Mouse (Mus musculus) c-Kit-negative CD71-positive TER-119-positive erythroid progenitor cells, embryonic 14.5 days (primary cell): Measurements from ENCODE around the gene Serpini1.

ENCODE experiments used
- DNase-seq: peaks from one replicate; pipeline ENCODE4 v3.0.0-alpha.2; 2013; ENCODE audit warnings: low read depth, low spot score

Serpini1 gene

DNA sequence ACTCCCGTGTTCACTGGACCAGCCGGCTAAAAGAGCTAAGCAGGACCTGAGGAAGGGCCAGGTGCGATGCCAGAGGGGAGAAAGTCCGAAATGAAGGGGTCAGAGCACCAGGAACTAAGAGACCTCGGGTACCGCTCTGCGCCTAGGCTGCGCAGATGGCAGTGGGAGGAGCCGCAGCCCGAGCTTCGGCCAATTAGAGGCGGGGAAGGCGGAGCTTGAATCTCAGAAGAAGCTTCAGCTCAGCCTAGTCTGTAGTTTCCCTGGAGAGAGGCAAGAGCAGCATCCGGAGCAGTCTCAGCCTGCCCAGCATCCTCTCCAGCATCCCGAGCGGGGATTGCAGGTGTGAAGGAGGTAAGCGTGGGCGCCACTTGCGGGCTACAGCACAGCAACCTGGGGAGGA, at the start of gene Serpini1:
TSS of gene Serpini1 (plus strand) at position 256 of the 400 bp plus-strand sequence.
- DNase-seq: peak; percentile 80

DNA sequence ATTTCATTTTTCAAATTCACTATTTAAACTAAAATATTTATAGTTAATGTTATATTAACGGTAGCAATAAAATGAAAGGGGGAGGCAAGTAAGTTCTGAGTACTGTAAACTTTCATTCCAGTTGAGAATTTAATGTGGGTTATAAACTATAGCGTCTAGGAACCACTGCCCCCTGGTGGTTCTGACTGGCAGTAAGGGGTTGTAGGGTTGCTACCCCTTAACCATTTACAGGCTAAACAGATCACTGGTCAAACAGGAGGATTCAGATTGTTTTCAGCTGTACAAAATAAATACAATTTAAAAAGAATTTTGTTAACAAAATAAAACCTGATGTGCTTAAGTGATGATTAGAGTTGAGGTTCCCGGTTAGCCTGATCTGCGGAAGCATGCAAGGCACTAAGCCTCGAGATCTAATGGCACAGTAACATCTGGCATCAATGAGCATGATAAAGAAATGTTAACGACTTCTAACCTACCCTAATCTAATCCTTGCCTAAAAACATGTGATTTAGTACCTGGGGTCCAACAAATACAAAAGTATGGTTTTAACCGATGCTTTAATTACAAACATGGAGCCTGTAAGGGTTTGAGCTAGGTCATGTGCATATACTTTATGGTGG, 39.6 kb upstream of the Serpini1 start:
- DNase-seq: no peak

DNA sequence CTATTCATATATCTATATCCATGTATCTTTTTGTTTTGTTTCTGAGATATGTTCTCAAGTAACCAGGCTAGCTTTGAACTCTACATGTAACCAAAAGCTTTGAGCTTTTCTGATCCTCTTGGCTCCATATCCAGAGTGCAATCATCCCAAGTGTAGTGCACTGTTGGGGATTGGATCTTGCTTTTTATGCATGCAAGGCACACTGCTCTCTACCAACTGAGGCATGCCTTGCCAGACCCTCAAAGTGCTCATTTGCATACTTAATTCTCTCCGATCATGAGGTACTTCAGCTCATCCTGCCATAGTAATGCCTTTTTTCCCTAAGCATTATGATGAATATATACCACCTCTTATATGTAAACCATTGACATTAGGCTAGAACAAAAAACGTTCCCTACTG, 36.0 kb upstream of the Serpini1 start:
- no peak for DNase-seq

DNA sequence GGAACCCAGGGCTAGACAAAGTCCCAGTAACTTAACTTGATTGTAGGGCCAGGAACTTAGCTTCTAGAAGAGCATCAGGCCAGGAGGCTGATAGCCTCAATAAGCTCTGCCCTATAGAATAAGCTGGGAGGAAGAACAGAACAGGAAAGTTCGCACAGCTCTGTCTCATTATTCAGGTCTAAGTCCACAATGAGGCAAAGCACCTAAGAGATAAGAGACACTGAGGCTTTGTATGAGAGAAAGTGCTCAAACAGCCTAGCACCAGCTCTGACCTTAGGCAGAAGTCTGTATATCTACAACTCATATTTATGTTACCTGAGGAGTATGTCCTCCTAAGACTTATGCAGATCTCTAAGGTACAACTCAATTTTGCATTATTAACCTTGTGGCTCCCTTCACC, 34.8 kb upstream of the Serpini1 start:
- no peak for DNase-seq

DNA sequence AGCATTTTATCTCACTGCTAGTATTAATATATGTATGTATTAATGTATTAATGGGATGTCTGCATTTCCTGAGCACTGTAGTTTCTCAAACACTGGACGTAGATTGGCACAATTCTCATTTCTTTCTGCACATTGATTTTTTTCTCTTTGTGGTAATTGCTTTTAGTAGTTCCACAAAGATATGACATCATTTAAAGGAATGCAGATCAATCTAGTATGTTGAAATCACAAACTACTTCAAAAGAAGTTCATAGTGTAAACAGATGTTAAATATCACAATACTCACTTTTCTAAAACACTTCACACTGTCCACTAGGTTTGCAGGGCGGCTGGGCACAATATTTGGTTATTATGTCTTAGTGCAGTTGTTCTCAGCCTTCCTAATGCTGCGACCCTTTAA, 26.3 kb upstream of the Serpini1 start:
- no peak for DNase-seq

DNA sequence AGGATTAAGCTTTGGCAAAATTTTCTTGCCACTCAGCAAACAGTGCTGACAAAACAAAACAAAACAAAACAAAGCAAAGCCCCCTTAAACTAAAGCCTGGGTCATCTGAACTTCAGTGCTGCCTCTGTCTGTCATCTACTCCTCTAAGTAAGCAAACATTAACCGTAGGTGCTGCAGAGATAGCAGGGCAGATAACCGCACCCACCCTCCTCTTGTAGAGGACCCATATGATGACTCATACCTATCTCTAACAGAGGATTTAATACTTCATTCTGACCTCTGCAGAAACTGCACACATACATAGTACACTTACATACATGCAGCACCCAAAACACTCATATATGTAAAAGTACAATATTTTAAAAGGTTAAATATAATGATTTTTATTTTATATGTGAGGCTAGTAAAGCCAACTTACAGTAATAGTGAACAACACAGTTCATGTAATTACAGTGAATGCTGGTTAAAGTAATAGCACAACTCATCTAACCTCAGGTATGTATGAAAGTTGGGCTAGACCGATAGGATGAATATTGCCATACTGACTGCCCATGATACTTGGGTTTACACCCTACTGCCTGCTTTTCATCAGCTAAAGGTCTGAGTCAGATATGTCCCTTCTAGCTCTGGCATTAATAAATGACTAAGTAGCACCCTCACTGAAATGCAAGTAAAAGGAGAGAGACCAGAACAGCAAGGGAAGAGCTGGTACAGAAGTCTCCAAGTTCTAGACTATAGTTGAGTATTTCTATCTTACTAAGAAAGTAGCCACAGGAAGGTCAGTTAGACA, 23.1 kb upstream of the Serpini1 start:
- DNase-seq: no peak

DNA sequence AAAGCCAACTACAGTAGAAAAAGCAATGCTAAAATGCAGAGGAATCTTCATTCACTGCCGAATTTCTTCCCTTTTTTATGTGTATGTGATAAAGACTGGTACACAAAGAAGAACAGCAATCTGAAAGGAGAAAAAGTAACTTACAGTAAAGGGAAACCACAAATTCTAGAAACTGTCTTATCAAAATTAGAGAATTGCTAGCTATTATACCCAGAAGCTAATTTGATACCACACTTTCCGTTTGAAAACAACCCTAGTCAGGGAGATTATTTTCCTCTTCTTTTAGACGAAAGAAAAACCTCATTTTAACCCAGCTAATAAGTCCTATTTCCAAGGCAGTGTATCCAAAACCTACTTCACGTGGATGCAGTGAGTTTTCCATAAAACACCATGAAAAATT, 16.1 kb upstream of the Serpini1 start:
- DNase-seq: no peak

DNA sequence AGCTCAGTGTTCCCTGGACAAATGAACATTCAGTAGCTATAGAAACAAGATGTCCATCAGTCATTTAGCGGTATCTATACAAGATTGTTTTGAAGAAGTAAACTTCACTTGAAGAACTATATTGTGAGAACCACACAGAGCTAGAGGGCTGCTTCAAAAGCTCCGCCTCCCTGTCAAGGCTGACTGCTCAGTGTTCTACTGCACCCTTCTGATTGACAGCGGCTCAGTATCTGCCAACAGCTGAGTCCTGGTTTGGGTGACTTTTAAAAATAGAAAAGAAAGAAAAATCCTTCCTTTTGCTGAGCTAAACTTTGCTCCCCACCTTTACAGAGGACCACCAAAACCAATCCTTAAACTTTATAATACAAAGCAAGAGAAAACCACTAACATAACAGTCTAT, 14.5 kb upstream of the Serpini1 start:
- DNase-seq: no peak

DNA sequence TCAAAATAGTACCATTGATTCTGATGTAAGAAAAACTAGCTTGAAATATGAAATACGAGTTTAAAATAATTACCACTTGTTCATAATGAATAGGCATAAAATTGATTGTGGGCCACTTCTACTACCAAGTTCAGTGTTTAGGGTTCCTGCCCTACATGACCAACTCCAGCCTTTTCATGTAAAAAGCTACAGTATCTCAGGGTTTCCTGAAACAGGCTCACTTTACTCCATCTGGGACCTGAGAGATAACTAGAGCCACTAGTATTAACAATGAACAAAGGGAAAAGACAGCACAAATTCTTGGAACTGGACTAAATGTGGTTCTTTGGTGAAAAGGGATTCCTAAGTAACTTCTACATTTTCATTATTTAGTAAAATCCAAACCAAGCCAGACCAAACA, 13.1 kb upstream of the Serpini1 start:
- peak; percentile 61 for DNase-seq

DNA sequence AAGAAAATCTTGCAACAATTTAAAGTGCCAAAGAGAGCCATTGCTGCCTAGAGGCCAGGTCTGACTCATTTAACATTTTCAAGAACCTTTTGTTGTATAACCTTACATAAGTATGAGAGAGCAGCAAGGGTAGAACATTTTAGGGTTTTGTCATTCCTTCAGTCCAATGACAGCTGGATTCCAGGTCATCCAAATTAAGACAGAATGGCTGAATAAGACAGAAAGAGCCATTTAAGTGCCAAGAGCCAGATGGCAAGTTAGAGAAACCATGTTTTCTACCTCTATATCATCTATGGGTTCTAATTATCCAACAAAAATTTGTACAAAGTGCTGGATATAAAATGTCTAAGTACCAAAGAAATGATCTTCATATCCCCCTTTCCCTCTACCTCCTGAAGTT, 6.1 kb upstream of the Serpini1 start:
- DNase-seq: no peak

DNA sequence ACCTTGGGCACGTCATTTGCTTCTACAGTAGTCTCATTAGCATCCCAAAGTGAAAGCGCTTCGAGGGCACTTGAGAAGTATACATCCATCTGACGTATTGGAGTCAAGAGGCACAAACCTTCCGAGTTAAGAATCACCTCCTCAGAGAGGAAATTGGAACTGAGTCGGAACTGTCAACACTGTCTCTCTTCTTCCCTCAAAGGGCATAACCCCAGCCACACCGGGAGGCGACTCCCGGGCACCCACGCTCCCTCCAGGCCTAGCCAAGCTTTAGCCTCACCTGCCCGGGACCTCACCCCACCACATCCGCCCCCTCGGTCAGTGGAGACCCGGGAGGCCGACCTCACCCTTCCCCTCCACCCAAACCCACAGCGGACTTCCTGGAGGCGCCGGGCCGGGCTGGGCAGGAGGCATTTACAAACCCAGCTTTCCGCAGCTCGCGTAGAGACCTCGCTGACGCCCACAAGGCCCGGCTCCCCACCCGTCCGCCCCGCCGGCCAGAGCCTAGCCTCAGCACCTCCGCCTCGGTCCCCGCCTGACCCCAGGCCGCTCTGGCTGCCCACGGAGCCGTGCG, 1.1 kb upstream of the Serpini1 start:
- DNase-seq: peak; percentile 44

DNA sequence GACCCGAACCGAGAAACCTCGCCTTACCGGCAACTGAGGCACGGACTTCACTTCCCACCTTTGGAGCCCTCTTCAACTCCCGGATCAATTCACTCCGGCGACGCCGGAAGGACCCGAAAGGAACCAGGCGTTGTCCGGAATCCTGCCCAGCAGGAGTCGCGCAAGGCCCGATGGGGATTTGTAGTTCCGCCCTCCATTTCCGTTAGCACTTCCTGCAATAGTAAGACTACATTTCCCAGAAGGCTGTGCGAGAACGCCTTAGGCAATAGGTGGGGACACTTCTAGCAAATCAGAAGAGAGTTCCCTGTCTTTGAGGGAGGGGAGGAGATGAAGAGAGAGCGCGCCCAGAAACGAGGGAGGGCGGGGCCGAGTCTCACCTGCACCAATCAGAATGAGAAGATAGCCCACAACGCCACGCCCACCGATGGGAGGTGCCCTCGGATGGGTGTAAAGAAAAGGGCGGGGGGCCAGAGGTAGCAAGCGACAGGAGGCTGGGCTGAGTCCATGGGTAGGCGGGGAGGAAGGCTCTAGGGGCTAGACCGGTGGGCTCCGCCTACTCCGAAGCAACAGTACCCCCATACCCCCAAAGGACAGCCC, 554 bp upstream of the Serpini1 start, which contains the start of gene Pdcd10:
TSS of gene Pdcd10 (minus strand) at position 162 of the 597 bp plus-strand sequence.
- peak; percentile 100 for DNase-seq

DNA sequence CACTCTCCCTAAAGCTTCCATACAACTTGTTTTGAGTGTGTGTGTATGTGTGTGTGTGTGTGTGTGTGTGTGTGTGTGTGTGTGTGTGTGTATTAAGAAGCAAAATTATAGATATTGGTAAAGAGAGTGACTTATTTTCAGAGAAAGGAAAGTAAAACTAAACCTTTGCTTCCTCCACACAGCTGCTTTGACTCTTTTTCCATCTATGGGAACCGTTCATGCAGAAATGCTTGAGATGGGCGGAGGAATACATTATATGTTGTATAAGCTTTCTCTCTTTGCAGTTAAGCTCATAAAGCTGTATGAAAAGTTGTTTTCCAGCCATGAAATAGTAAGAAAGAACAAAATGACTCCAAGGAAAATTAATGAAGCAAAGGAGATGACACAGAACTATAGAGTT, 16.7 kb downstream of the Serpini1 start:
- DNase-seq: no peak

DNA sequence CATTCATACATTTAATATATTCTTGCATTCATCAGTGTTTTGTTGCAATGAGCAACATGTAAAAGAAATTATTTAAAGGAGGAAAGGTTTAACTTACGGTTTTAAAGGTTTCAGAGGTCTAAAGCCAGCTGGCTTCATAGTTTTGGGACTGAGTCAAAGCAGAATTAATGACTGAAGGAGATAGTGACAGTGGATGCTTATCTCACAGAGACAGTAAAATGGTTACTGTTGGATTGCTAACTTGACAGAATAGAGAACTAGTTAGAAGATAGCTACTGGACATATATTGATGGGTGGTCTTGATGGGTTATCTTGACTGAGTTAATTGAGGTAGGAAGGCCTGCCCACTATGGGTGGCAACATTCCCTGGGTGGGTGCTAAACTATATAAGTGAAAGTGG, 18.2 kb downstream of the Serpini1 start:
- DNase-seq: no peak

DNA sequence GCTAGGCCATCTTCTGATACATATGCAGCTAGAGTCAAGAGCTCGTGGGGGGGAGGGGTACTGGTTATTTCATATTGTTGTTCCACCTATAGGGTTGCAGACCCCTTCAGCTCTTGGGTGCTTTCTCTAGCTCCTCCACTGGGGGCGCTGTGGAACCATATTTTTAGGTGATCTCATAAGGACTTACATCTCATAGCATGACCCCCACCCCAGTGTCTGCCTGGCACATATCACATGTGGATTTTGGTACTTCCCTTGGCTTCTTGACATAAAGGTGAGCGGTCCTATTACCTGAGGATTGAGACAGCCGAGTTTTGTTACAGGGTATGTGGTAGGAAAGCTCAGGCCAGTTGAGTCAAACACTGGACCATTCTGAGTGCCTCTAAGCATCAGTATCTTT, 22.0 kb downstream of the Serpini1 start:
- no peak for DNase-seq

DNA sequence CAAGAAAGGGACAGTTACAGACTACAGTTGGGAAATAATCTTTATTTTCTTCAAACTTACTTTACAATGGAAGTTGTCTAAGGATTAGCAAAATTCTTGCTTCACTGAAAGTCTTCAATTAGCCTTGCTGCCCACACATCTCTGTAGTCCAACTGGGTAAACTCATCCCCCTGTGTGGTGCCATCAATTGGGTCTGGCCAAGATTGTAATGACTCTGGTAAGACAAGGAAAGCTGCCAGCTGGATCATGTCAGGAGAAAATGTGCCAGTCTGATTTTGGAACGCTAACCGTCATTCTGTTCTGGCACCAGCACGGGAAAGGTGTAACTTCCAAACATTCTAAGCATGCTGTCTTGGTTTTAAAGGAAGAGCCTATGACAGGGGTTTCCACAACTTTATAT, 25.9 kb downstream of the Serpini1 start:
- no peak for DNase-seq

DNA sequence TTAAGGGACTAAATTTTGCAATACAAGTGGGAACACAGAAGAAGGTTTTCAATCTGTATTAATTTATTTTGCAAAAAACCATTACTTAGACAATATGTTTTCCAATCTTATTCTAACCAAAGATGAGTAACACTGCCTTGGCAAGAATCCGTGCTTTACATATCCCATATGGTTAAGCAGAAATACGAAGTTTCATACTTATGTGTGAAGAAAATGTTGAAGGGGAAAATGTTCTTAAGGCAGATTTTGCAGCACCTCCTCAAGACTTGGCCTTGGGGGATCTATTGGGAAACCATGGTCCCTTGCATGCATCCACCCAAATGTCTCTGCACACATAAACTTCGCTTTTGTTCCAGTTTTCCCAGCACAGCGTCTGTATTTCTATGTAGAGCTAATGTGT, 27.6 kb downstream of the Serpini1 start:
- no peak for DNase-seq

DNA sequence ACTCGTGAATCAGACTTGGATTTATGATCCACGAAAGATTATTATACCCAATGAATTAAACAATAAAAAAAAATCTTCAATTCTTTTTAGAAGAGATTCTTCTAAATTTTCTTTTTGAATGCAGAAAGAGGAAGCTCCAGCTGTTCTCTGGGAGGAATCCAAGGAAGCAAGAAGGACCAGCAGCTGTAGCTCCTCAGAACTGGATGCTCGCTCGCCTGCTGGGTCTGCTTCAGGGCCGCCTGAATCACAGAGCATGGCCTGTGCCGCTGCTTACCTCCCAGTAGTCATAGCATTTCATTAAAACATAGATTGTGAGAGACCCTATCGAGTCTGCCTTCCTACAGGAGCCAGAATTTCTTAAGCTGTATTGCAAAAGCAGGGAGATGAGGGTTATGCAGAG, 53.7 kb downstream of the Serpini1 start:
- no peak for DNase-seq

DNA sequence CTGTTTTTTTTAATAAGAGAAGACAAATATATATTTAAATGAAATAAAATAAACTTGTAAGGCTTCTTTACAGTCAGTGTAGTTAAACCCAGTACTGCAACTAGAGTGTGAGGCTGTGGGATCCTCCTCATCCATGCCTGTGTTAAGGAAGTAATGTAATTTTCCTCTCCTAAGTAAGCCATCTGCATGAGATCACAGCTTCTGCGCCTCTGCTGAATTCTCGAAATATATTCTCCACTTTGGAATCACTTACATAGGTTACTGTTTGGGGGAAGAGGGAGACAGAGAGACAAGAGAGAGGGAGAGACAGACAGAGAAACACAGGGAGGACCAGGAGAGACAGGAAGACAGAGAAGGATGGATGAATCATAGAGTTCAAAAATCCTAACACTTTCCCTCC, 67.3 kb downstream of the Serpini1 start:
- DNase-seq: no peak

DNA sequence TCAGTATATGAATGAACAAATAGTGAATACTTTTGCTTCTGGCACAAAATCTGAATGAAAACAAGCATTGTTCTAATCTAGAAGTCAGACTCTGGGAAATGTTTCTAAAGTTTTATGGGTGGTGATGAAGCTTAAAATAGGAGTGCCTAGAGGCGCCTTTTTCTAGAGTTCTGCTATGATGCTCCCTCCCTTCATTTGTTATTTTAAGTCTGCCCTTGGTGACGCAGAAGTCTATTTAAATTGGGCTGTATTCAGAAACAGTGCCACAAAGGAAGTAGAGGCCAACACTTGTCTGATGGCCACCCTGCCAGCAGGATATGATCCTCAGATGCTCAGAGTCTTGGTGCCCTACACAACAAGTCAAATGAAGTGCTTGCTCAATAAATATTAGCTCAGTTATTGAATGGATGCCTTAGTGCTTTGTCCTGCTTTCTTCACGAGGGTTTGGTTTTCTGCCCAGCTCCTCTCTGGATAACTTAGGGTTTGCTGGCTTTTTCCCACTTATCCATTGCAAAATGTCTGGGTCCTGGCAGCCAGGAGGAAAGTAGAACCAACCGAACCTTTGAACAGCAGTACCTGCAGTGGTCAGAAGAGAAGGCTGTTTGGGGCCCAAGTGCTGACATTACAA, 73.8 kb downstream of the Serpini1 start:
- no peak for DNase-seq

DNA sequence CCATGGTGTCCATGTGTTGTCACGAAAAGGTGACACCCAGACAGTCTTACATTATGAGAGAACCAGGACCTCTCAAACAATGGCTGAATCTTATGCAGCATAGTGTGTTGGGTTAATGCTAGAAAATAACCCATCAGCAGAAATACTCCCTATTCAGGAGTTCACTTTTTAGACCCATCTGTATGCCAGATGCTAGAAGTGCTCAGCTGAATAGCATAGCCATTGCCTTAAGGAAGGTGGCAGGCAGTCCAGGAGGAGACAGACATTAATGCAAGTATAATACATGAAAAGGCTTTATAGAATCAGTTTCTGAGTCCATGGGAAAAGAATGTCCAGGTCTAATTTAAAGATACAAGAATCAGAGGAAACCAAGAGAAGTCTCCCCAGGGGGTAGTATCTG, 75.9 kb downstream of the Serpini1 start:
- no peak for DNase-seq

DNA sequence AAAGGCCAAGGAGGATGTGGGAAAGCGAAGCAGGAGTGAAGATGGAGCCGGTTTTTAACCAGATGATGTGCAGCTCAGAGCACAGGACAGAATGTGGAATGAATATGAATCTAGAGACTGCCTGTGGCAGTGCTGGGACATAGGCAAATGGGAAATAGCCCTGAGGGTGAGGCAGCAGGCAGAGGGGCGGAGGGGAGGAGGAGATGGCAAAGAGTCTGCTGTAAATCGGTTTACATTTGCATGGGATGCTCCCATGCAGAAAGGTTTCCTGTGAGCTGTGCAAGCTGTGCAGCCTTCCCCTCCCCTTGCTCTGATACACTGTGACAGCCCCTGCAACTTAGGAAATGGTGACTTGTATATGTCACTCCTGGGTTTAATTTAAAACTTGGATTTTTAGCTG, 76.3 kb downstream of the Serpini1 start:
- DNase-seq: no peak
